Mouse (Mus musculus) CH12.LX (cell line): ENCODE data around the gene Rrp7a.

Source experiments
- BHLHE40 ChIP-seq: IDR thresholded peaks from 2 replicates; pipeline ENCODE4 v1.6.1; 2011; ENCODE audit warnings: mild to moderate bottlenecking, low read depth, low read length, improper control_type of control experiment
- CTCF ChIP-seq, 2 experiments: IDR thresholded peaks in 1 of 2; conservative IDR thresholded peaks in 1 of 2; 2 replicates each; pipeline ENCODE4 v1.5.1; 2011 to 2012; ENCODE audit warnings: low read depth in 2 of 2, low read length in 2 of 2, improper control_type of control experiment in 1 of 2, inconsistent platforms in 1 of 2, mild to moderate bottlenecking in 1 of 2, moderate library complexity in 1 of 2
- E2F4 ChIP-seq: IDR thresholded peaks from 2 replicates; pipeline ENCODE4 v1.6.1; 2011; ENCODE audit warnings: low read depth, low read length, improper control_type of control experiment; ENCODE audit not compliant: insufficient replicate concordance
- MAZ ChIP-seq: IDR thresholded peaks from 2 replicates; pipeline ENCODE4 v1.6.1; 2012; ENCODE audit warnings: low read depth, mild to moderate bottlenecking, inconsistent platforms, low read length, improper control_type of control experiment, moderate library complexity
- POLR2A ChIP-seq: IDR thresholded peaks from 2 replicates; pipeline ENCODE4 v1.6.1; 2011; ENCODE audit warnings: low read depth, mild to moderate bottlenecking, improper control_type of control experiment, low read length

GRCm38 (mm10) chr15:83166642-83167041 lies 44.0 kb upstream of the Rrp7a start:
- no peak for TF ChIP-seq BHLHE40
- TF ChIP-seq CTCF (conservative IDR thresholded peaks at IDR 0.05 in 1 of 2, IDR thresholded peaks at IDR 0.05 in 1 of 2; ENCODE audit: low read depth in 2 of 2, low read length in 2 of 2): no peak
- no peak for TF ChIP-seq E2F4
- TF ChIP-seq POLR2A: no peak
- no peak for TF ChIP-seq MAZ
